Mouse (Mus musculus): ENCODE measurements around the gene Hist1h3e. TPM values are rescaled to one million over a fixed set of nuclear protein-coding genes. Genes with fewer than 3 reads are reported as not detected.
"Not testable (repeated sequence)": the region's sequence is repeated elsewhere in the genome, so short reads cannot be mapped to it uniquely, and the experiment has no call there.

Hist1h3e gene
- polyA plus RNA-seq, 1 experiment, result 2.9 TPM

- no peak overlapping the region for H3K4me3 ChIP-seq (ENCODE audit: insufficient read depth, low read depth, low read length)
- no peak overlapping the region for H3K27ac ChIP-seq (replicated peaks; ENCODE audit: low read depth, low read length)
- H3K4me1 ChIP-seq (ENCODE audit: control insufficient read depth, insufficient read depth, insufficient read length, low read length), result no peaks in the 10 kb centered on the region
Measured at GRCm38 (mm10) chr13:23556906-23557305, 5.3 kb downstream of the Hist1h3e start.

- H3K4me1 ChIP-seq (ENCODE audit: control insufficient read depth, insufficient read depth, insufficient read length, low read length), result no peaks in the 10 kb centered on the region
- H3K27ac ChIP-seq (replicated peaks; ENCODE audit: low read depth, low read length), result peak overlapping the region; percentile 77
- peak overlapping the region; percentile 69 for H3K4me3 ChIP-seq (ENCODE audit: insufficient read depth, low read depth, low read length)
Measured at GRCm38 (mm10) chr13:23555839-23556416, 6.2 kb downstream of the Hist1h3e start.

- no peaks in the 10 kb centered on the region for H3K4me1 ChIP-seq (ENCODE audit: control insufficient read depth, insufficient read depth, insufficient read length, low read length)
- H3K4me3 ChIP-seq (ENCODE audit: insufficient read depth, low read depth, low read length), result peak overlapping the region; percentile 69
Measured at GRCm38 (mm10) chr13:23554925-23555838, 7.0 kb downstream of the Hist1h3e start.

GRCm38 (mm10) chr13:23554393-23554792, 7.8 kb downstream of the Hist1h3e start:
- Histone ChIP-seq H3K4me3 (ENCODE audit: insufficient read depth, low read depth, low read length) (peak overlapping the region; percentile 69), H3K27ac (replicated peaks; ENCODE audit: low read depth, low read length) (no peak overlapping the region; the same call in 1 of the 2 replicates)

More at GRCm38 (mm10) chr13:23554925-23555838, 7.0 kb downstream of the Hist1h3e start:
- peak overlapping the region; percentile 74 for H3K27ac ChIP-seq (replicated peaks; ENCODE audit: low read depth, low read length)

GRCm38 (mm10) chr13:23552962-23553361, 9.2 kb downstream of the Hist1h3e start, which contains the start of gene Hist1h1d:
Gene Hist1h1d (plus strand): TSS chr13:23553262.
- H3K4me1 ChIP-seq (ENCODE audit: control insufficient read depth, insufficient read depth, insufficient read length, low read length), result no peaks in the 10 kb centered on the region
- H3K27ac ChIP-seq (replicated peaks; ENCODE audit: low read depth, low read length), result no peak within 1 kb of the TSS
- H3K4me3 ChIP-seq (ENCODE audit: insufficient read depth, low read depth, low read length), result no peak within 1 kb of the TSS

More at GRCm38 (mm10) chr13:23554393-23554792, 7.8 kb downstream of the Hist1h3e start:
- H3K4me1 ChIP-seq (ENCODE audit: control insufficient read depth, insufficient read depth, insufficient read length, low read length), result no peaks in the 10 kb centered on the region

- peak overlapping the region; percentile 50; the same call in 1 of the 2 replicates for H3K4me3 ChIP-seq (ENCODE audit: insufficient read depth, low read depth, low read length)
- H3K4me1 ChIP-seq (ENCODE audit: control insufficient read depth, insufficient read depth, insufficient read length, low read length), result no peaks in the 10 kb centered on the region
- H3K27ac ChIP-seq (replicated peaks; ENCODE audit: low read depth, low read length), result 0 out of 2 replicates have a peak overlapping the region, but pooled peaks have one; percentile 5
Measured at GRCm38 (mm10) chr13:23551931-23552914, 9.9 kb downstream of the Hist1h3e start.

- H3K27ac ChIP-seq (replicated peaks; ENCODE audit: low read depth, low read length), result 0 out of 2 replicates have a peak within 1 kb of the TSS, but pooled peaks have one; percentile 5
- H3K4me3 ChIP-seq (ENCODE audit: insufficient read depth, low read depth, low read length), result peak within 1 kb of the TSS; percentile 50
- H3K4me1 ChIP-seq (ENCODE audit: control insufficient read depth, insufficient read depth, insufficient read length, low read length), result not testable (repeated sequence)
Measured at GRCm38 (mm10) chr13:23551146-23551834, 10.9 kb downstream of the Hist1h3e start, which contains the start of gene Hist1h4f. Gene Hist1h4f (minus strand): TSS chr13:23551648.

- no peaks in the 10 kb centered on the region for H3K4me1 ChIP-seq (ENCODE audit: control insufficient read depth, insufficient read depth, insufficient read length, low read length)
- peak overlapping the region; percentile 50; the same call in 1 of the 2 replicates for H3K4me3 ChIP-seq (ENCODE audit: insufficient read depth, low read depth, low read length)
- no peak overlapping the region for H3K27ac ChIP-seq (replicated peaks; ENCODE audit: low read depth, low read length)
Measured at GRCm38 (mm10) chr13:23550761-23551145, 11.4 kb downstream of the Hist1h3e start.

- no peak overlapping the region for H3K4me3 ChIP-seq (ENCODE audit: insufficient read depth, low read depth, low read length)
- no peaks in the 10 kb centered on the region for H3K4me1 ChIP-seq (ENCODE audit: control insufficient read depth, insufficient read depth, insufficient read length, low read length)
- H3K27ac ChIP-seq (replicated peaks; ENCODE audit: low read depth, low read length), result no peak overlapping the region
Measured at GRCm38 (mm10) chr13:23546694-23547093, 15.5 kb downstream of the Hist1h3e start.

GRCm38 (mm10) chr13:23544787-23545120, 17.4 kb downstream of the Hist1h3e start:
- not testable (repeated sequence) for H3K4me1 ChIP-seq (ENCODE audit: control insufficient read depth, insufficient read depth, insufficient read length, low read length); H3K27ac ChIP-seq (replicated peaks; ENCODE audit: low read depth, low read length)
- peak overlapping the region; percentile 84 for H3K4me3 ChIP-seq (ENCODE audit: insufficient read depth, low read depth, low read length)

GRCm38 (mm10) chr13:23543965-23544786, 18.0 kb downstream of the Hist1h3e start, which contains the start of gene Hist1h3f:
Gene Hist1h3f (plus strand): TSS chr13:23544052.
- Histone ChIP-seq H3K4me3 (ENCODE audit: insufficient read depth, low read depth, low read length) (peak within 1 kb of the TSS; percentile 84), H3K27ac (replicated peaks; ENCODE audit: low read depth, low read length) (0 out of 2 replicates have a peak within 1 kb of the TSS, but pooled peaks have one; percentile 40), H3K4me1 (ENCODE audit: control insufficient read depth, insufficient read depth, insufficient read length, low read length) (no peaks in the 10 kb centered on the region)

- H3K4me1 ChIP-seq (ENCODE audit: control insufficient read depth, insufficient read depth, insufficient read length, low read length), result not testable (repeated sequence)
- H3K27ac ChIP-seq (replicated peaks; ENCODE audit: low read depth, low read length), result 0 out of 2 replicates have a peak within 1 kb of the TSS, but pooled peaks have one; percentile 40
- H3K4me3 ChIP-seq (ENCODE audit: insufficient read depth, low read depth, low read length), result peak within 1 kb of the TSS; percentile 74
Measured at GRCm38 (mm10) chr13:23542999-23543607, 19.1 kb downstream of the Hist1h3e start, which contains the start of gene Hist1h2bh. Gene Hist1h2bh (minus strand): TSS chr13:23543392.
